Mouse (Mus musculus): ENCODE measurements around the gene Fam43a.
A peak's percentile ranks its signal among the peaks of the same experiment; 100 is the strongest.

The Fam43a gene

DNA sequence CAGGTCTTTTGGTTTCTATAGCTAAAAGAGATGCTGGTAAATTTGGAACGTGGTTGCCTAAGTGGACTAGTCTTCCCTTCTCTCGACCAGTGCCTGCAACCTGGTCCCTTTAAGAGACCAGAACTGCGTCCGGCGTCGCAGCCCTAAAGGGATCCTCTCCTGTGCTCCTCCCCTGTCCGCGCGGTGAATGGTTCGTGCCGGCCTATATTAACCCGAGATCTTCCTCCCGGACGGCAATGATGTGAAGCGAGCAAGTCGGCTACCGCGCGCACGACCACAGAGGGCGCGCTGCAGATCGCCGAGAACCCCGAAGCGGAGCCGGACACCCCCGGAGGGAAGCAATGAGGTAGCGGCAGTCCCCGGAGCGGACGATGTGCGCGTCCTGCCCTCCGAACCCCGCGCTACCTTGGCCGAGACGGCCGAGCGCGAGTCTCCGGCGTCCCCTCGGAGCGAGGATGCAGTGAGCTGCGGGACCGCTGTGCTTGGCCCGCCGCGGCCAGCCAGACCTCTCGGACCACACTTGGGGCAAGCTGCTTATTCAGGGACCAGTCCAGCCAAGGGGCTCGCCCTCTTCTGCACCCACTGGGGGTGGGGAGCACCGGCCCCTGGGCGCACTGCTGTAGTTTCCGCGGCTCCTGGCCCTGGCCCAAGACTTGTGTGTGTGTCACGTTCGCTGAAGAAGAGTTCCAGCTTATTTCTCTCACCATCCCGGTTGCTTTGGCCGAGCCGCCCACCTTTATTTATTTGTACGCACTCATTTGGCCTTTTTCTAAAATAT lies at the start of gene Fam43a:
TSS of gene Fam43a (plus strand) at position 233 of the 778 bp plus-strand sequence.
- DNase-seq (ENCODE audit: low spot score): peak; percentile 81

DNA sequence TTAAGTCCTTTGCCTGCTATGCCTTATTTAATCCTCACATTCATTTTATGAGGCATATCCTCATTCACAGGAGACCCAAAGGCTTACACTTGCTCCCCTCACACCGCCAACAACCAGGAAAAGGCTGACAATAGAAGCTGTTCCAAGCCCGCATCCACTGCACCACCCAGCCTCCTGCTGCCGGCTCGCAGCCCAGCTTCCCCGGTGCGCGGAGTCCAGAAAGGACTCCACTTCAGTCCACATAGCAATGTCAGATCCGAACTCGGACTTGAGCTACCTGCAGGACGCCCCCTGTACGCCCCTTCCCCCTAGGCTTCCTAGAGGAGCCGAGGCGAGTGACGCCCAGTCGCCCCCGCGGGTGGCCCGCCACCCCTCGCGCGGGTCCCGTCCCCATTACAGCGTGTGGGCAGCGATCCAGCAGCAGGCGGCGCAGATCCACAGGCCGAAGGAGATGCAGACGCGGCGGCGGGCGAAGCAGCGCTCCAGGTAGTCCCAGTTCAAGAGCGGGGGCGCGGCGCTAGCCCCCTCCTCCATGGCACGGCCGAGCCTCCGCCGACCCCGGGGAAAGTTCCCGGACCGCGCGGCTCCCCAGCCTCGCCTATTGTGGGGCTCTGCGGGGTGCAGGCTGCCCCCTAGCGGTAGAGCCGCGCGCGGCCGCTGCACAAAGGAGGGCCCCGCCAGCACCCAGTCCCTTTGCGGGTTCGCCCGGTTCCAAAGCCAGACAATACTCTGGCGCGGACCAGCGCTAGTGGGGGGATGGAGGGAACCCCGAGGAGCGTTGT lies 49.4 kb upstream of the Fam43a start:
- peak; percentile 79 for DNase-seq (ENCODE audit: low spot score)

DNA sequence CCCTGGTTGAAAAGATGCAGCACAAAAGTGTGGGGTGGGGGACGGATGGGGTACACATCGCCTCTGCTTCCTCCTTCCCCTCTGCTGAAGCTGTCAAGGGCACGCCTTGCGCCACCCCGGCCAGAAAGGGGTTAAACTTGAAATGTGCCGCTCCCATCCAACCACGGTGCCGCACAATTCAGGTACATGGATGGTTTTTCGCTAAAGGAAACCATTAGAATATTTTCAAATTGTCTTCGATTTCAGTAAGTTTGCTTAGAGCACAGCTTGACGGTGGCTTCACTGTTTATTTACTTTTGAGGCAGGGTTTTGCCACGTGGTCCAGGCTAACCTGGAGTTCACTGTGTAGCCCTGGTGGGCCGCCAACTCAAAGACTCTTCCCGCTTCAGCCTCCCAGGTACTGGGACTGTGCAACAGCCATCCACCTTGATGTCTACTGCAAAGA lies 48.8 kb upstream of the Fam43a start, which contains the start of gene Tmem44:
TSS of gene Tmem44 (minus strand) at position 95 of the 445 bp plus-strand sequence.
- DNase-seq (ENCODE audit: low spot score): no peak

DNA sequence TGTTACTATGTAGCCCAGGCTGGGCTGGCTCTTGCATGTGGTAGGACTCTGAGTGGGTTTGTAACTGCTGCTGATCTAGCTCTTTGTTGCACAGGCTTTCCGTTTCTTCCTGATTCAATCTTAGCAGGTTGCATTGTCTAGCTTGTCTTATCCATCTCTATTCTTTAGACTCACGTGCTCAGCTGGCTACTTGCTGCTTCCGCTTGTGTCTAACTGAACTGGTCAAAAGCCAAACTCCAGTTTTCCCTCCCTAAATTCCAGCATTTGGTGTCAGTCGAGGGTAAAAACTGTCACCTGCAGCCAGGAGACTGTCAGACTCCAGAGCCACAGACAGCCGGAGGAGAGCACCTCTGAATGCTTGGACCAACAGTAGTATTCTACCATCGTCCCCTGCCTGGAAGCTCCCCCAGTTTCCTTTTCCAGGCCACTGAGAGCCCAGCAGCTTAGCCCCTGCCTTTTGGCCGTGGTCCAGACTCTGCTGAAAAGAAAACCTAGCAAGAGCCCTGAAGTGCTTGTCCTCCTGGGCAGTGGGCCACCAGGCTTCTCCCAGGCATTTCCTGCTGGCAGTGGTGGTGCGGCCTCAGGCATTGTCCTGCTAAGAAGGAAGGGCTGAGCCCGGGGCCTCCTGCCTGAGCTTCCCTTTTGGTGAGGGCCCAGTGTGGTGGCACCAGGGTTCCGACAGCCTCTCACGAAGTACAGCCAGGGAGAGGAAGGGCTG lies 46.7 kb upstream of the Fam43a start:
- peak; percentile 56 for DNase-seq (ENCODE audit: low spot score)

DNA sequence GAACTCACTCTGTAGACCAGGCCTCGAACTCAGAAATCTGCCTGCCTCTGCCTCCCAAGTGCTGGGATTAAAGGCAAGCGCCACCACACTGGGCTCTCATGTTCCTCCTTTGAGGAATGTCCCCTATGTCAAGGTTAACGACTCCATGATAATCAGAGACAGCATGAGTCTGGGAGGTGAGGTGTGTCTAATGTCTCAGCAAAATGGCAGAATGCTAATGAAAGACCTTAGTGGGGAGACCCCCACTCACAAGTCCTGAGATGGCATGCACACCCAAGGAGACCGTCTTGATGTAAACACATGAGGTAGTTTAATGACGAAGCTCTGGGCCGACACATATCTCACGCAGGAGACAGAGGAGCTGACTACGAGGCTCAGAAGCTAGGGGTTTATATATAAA lies 45.4 kb upstream of the Fam43a start:
- DNase-seq (ENCODE audit: low spot score): no peak

DNA sequence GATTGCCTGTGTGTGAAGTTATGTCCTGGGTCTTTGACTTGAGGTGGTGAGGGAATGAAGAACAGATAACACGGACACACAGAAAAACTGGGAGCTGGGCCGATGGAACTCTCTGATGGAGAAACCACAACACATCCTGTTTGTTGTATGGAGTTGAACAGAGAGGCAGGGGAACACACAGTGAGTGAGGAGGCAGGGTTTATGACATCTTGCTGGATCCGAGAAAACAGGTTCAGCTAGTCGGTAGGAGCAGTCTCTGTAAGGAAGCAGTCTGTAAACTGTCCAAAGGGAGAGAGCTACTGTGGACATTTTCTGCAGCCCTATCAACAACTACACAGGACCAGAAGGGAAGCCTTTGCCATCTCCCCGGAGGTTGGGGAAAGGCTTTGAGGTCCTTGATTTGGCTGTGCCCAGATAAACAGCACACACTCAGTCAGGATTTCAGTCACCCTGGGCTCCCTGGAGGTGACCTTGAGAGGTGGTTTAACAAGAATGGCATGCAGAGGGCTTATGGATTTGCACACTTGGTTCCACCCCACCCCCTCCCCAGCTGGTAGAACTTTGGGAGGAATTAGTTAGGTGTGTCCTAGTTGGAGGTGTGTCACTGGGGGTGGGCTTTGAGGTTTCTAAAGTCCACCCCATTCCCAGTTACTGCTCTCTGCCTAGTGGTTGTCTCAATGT lies 40.1 kb upstream of the Fam43a start:
- DNase-seq (ENCODE audit: low spot score): no peak

DNA sequence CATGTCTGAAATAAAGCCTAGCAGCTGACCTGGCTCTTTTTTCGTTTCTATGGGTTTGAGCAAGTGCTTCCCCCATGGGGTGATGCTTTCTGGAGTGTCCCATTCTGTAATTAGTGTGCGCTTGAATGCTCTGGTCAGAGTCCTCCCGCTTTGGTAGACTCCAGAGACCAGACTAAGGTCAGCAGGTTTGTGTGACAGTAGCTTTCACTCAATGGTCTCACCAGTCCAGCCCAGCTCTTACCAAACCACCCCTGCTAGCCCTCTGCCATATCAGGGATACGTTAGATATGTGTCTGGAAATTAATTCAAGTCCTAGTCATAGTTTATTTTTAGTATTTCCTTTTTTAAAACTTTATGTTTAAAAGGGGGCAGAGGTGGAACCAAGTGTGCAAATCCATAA lies 38.9 kb upstream of the Fam43a start:
- DNase-seq (ENCODE audit: low spot score): no peak

DNA sequence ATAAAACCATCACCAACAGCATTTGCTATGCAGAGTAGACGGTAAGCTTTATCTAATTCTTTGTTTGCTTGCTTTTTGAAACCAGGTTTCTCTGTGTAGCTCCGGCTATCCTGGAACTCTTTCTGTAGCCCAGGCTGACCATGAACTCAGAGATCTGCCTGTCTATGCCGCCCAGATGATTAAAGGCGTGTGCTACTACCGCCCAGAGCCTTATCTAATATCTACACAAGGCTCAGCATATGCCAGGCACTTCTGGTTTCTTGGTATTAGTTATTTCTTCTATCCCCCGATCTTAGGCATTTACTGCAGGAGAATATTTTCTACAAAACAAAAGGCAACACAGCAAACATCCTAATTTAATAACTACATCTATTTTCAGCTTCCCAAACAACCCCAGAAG lies 33.9 kb upstream of the Fam43a start:
- DNase-seq (ENCODE audit: low spot score): no peak

DNA sequence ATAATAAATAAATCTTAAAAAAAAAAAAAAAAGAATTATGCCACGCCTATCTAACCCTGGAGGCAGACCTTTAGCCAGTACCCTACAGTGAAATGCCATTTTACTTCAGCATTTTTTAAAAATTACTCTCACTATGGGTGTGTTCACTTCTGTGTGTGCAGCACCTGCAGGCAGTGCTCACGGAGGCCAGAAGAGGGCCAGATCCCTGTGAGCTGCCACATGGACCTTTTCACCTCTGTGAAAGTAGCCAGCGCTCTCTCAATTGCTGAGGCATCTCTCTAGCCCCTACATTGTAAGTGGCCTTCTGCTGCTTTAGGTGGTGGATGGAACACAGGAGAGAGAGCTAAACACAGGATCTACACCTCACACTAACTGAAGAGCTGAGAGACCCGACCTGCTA lies 29.4 kb upstream of the Fam43a start:
- DNase-seq (ENCODE audit: low spot score): no peak

DNA sequence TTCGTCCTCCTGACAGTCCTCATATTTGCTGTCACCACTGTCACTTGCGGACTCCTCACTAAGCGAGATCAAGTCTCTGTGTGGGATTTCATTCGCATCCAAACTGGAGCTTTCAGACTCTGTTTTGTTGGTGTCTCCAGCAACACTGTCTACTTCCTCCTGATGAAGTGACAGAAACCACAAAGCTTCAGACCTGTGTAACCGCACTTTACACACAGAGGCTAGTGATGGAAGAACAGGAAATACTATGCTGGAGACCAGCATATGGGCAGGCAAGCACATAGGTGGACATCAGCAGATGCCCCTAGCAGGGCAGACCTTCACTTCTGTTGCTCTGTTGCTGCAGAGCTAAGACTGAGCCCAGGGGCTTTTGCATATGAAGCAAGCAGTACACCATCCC lies 28.1 kb upstream of the Fam43a start:
- DNase-seq (ENCODE audit: low spot score): no peak

DNA sequence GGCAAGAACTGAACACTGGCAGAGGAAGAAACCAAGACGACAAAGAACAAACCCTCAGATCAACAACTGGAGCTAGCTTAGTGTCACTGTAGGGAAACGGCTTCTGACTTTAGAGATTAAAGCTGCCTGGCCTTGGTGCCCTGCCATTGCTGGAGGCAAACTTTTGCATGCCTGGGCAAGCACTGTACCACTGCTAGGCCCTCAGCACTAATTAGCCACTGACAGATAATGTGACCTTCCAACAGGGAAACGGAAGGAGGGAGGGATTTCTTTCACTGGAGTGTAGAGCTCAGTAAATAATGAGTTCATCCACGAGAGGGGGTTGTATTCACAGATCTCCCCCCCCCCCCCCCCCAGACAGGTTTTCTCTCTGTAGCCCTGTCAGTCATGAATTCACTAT lies 27.3 kb upstream of the Fam43a start:
- DNase-seq (ENCODE audit: low spot score): no peak

DNA sequence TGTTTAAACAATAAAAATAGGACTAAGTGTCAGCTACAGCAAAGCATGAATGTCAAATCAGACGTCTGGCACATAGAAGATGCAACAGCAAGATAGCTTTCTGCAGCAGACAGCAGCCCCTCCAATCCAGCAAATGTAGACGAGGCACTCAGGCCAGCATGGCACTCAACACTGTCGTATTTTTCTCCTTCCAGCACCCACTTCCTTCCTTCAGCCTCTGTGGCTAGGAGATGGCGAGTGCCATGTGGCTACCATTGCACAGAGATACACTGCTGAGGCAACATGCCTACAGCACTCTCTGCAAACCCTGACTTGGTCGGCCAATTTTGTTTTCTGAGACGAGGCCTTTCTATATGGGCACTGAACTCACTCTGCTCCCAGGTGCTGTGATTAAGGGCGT lies 23.7 kb upstream of the Fam43a start:
- DNase-seq (ENCODE audit: low spot score): no peak

DNA sequence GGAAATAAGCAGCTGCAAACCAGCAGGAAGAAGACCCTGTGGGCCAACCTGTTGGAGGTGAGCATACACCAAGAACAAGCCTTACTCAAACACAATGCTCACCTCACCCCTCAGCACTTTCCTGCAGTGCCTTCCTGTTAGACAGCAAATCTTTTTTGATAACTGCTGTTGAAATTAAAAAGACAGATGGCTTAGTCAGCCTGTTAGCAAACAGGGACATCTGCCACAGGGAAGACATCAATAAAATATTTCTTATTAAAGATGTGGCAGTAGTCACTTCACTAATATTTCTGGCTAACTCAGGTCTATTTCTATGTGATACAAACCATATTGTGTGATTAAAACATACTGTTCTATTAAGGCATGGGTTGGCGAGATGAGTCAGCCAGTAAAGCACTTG lies 23.1 kb upstream of the Fam43a start:
- DNase-seq (ENCODE audit: low spot score): no peak

DNA sequence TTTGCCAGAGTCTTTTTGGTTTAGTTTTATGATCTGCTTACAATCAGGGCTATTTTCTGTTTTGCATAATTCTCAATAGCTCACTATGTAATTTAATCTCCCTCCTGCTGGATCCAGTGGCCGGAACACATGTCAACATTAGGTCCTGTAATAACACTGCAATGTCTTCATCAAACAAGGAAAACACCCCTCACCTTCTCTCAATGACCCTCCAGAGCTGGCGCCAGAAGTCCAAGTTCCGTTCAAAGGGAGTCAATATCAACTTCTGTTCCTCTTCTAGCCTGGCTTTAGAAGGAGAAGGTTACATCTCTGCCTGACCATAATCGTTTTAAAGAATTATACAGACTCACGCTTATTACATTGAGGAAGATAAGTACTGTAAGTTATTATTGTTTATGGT lies 18.8 kb upstream of the Fam43a start:
- no peak for DNase-seq (ENCODE audit: low spot score)

DNA sequence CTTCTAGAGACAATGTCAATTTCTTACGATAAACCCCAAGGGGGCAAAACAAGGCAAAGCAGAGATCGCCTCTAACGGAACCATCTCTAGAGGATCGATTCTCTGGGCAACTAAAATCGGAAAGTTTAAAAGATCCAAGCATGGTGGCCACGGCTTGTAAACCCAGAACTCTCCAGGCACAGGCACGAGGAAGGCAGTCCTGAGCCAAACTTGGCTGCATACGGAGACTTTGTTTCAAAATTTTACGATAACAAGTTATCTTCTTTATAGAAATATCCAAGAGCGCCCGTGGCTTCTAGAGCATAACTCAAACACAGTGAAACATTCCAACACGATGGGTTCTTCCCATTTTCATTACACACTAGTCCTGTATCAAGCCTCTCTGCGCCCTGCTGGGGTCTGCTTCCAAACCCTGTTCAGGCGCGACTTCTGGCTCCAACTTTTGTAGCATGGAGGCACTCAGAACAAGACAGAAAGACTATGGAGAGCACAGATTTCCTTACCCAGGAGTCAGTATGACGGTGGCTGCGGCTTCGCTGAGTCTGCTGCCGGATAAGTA lies 12.5 kb upstream of the Fam43a start:
- no peak for DNase-seq (ENCODE audit: low spot score)

DNA sequence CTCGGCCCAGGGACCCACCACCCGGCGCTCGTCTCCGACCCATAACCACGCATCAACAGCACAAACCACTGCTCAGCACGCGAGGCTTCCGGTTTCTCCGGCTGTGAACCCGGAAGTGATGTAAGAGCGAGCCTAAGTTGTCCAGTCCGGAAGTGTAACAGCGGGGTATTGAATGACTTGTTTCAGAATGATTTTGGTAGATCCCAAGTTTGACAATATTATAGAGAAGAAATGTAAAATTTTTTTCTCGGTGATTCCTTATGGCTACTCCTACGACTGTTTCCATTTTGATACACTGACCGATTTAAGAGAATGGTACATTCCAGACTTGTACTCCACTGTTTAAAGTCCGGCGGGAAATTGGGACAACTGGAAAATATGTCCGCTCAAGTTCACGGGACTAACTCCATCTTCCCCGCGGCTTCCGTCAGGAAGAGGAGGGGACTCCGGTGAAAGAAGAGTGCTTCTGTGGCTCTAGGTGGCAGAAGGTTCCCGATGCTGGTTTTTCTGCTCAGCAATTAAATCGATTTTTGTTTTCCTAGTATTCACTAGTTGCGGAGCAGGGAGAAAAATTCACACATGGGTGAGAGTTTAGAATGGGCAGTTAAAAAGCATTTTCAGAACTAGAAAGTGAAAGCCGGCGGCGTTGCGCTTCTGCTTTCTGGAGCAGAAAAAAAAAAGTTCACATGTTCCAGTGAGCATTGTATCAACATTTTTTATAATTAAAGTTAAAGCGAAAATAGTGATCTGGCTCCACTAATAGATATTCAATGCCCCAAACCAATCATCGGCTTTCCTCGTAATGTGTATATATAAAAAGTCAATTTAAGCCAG lies 11.8 kb upstream of the Fam43a start, which contains the start of gene Lsg1:
TSS of gene Lsg1 (minus strand) at position 99 of the 834 bp plus-strand sequence.
- peak; percentile 44 for DNase-seq (ENCODE audit: low spot score)

DNA sequence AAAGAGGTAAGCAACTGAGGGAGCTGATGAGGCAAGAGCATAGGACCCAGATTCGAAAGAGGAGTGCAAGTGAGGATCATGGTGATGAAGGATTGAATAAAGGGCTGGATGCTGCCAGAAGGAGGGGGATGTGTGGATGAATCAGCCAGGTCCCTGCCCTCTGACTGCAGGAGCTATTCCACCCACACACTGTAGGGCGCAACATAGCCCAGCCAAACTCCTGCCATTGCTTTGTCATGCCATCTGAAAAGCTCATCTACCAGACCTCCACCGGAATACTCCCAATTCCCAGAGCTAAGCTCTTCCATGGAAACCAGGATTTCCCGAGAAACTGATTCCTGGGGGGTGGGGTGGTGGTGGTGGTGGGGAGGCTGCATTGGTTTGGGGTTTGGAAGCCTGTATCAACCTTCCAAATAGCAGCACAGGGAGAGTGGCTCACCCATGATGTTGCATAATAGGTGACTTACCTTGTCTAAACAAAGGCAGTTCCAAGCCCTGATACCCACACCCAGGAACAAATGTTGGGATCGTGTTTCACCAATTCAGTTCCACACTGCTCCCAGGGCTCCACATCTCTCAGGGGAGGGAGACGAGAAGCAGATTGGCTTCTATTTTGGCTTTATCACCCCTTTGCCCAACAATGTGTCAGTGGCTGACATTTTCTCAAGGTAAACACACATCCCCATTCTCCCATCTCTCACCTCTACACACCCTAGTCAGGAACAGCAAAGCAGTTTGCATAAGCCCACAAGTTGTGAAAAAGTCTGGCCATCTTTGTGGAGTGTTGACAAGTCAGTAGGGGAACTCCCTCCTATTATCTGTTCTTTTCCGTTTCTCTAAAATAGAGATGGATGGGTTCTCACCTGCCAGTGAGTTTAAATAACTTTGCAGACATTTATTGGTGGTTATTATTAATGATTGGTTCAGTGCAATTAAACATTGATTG lies 9.0 kb upstream of the Fam43a start:
- no peak for DNase-seq (ENCODE audit: low spot score)

DNA sequence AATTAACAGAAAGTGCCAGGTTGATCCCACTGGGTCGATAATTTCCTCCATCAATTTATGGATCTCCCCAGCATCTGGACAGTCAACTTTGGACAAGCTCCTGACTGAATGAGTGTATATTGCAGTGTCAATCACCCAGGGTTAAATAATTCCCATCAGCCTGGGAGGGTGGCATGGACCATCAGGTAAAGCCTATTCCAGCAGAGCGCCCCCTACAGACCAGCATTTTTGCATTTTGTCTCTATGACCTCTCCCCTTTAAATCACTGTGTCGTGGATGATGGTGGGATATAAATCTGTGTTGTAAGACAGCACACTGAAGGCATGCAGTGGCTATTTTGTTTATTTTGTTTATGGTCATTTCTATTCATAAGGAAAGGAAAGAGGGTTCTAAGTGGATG lies 7.5 kb upstream of the Fam43a start:
- no peak for DNase-seq (ENCODE audit: low spot score)

DNA sequence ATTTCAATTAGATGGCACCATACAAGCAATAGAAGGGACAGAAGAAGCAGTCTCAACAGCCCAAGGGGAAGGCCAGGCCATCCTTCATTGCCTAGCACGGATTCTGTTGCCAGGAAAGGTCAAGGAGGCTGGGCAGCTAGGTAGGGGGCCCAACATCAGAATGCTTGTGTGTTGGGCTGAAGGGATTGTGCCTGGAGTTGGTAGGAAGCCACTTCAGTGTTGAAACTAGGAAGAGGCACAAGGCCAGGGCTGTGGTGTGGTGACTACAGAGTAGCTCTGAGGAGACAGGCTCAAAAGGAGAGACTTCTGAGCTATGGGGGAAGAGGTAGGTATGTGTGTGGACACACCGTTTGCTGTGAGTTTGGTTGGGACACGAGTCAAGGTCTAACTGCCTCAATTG lies 4.2 kb upstream of the Fam43a start:
- DNase-seq (ENCODE audit: low spot score): no peak

All from ovary, postnatal 10 days (tissue).